ENCODE assay signal across 7 mouse cellular contexts in genomic region chr2:160887284-160887683, GRCm38 (mm10). TPM values are rescaled to one million over a fixed set of nuclear protein-coding genes. Genes with fewer than 3 reads are reported as not detected.
DNase-seq lines count a peak whose midpoint lies in the region; ATAC-seq lines count a peak whose summit lies in the region.

No protein-coding gene starts in this region.

- peak overlapping the region; percentile 63 for H3K9ac ChIP-seq in intestine, embryonic 16.5 days (ENCODE audit: low read depth, low read length)

- no peaks in the 10 kb centered on the region for H3K9me3 ChIP-seq in intestine, embryonic 16.5 days (ENCODE audit: control insufficient read depth, low read length)
- no peaks in the 10 kb centered on the region for H3K9me3 ChIP-seq in midbrain, embryonic 10.5 days (replicated peaks)

- WGBS in intestine, embryonic 16.5 days = 1% methylated on average over 11 of the region's 11 CpGs
- WGBS in midbrain, embryonic 10.5 days = 2% methylated on average over 11 of the region's 11 CpGs

- ATAC-seq in intestine, embryonic 16.5 days = peak; percentile 78

- H3K4me3 ChIP-seq in intestine, embryonic 16.5 days (ENCODE audit: low read length) = peak overlapping the region; percentile 53
- peak overlapping the region; percentile 56 for H3K4me3 ChIP-seq in midbrain, embryonic 10.5 days

- no peaks in the 10 kb centered on the region for H3K36me3 ChIP-seq in intestine, embryonic 16.5 days (ENCODE audit: control insufficient read depth, insufficient read depth, low read length)
- no peaks in the 10 kb centered on the region for H3K36me3 ChIP-seq in midbrain, embryonic 10.5 days

- no peaks in the 10 kb centered on the region for H3K27me3 ChIP-seq in intestine, embryonic 16.5 days (replicated peaks; ENCODE audit: control insufficient read depth, insufficient read depth, low read length)
- H3K27me3 ChIP-seq in midbrain, embryonic 10.5 days (ENCODE audit: low read depth, poor library complexity, severe bottlenecking) = peaks cover 26% of the 10 kb centered on the region

- peak; percentile 64 for DNase-seq in adrenal gland, adult 8-10 months
- peak; percentile 82 for DNase-seq in embryo, embryonic 9.5 days (ENCODE audit: extremely low spot score)
- DNase-seq in gastrocnemius, postnatal 4 days (ENCODE audit: low spot score in 2 of 2) = peak; percentile 46 to 80
- DNase-seq in left cerebral cortex, postnatal 25 days (ENCODE audit: low spot score in 2 of 2) = peak; percentile 84 to 87
- peak; percentile 83 for DNase-seq in midbrain, embryonic 10.5 days (ENCODE audit: low spot score)
- DNase-seq in skeletal muscle tissue, adult 2 months (ENCODE audit: low read depth, low spot score) = peak; percentile 74

- H3K27ac ChIP-seq in intestine, embryonic 16.5 days (ENCODE audit: low read length) = peak overlapping the region; percentile 81
- no peak overlapping the region for H3K27ac ChIP-seq in midbrain, embryonic 10.5 days (replicated peaks)

- H3K4me2 ChIP-seq in intestine, embryonic 16.5 days (ENCODE audit: low read depth, low read length) = peak overlapping the region; percentile 54

- H3K4me1 ChIP-seq in intestine, embryonic 16.5 days (ENCODE audit: control insufficient read depth, insufficient read depth, low read length) = no peaks in the 10 kb centered on the region
- H3K4me1 ChIP-seq in midbrain, embryonic 10.5 days = peaks cover 12% of the 10 kb centered on the region

- intact Hi-C loops in left cerebral cortex, postnatal 25 days (cut with DNase I) = loop anchor here (1.0 to 10.0 kb wide), 4 partner anchors 126 to 1832 kb away; partner anchors contain the start of gene Plcg1

RNA-seq across cellular contexts. Expression of gene Lpin3, which starts 6.8 kb away (rescaled TPM):
- total RNA-seq in adrenal gland, adult 8-10 months (2022) = 10 to 100 TPM; 39.0 to 84.3 (median 50.2) TPM
- total RNA-seq in gastrocnemius, postnatal 4 days (2021) = 1 to 10 TPM; 5.5 to 7.5 TPM
- 11.9 and 14.0 TPM in 2 replicates for polyA plus RNA-seq in intestine, embryonic 16.5 days (2015; fragmentation: Nextera tagmentation; extraction: Ambion mirVana)
- under 1 TPM; 0.39 to 0.99 TPM for total RNA-seq in left cerebral cortex, postnatal 25 days (2021)
- 0.25 and 0.29 TPM in 2 replicates for polyA plus RNA-seq in midbrain, embryonic 10.5 days (2016; fragmentation: Nextera tagmentation; extraction: Ambion mirVana)

RNA-seq across cellular contexts. Expression of gene Zhx3, which starts 14.5 kb away (rescaled TPM):
- 10 to 100 TPM; 66.1 to 97.0 (median 75.6) TPM for total RNA-seq in adrenal gland, adult 8-10 months (2022)
- total RNA-seq in gastrocnemius, postnatal 4 days (2021) = 10 to 100 TPM; 38.3 to 55.9 TPM
- polyA plus RNA-seq in intestine, embryonic 16.5 days (2015; fragmentation: Nextera tagmentation; extraction: Ambion mirVana) = 5.9 and 6.6 TPM in 2 replicates
- 10 to 100 TPM; 71.0 to 78.4 TPM for total RNA-seq in left cerebral cortex, postnatal 25 days (2021)
- 5.9 and 8.9 TPM in 2 replicates for polyA plus RNA-seq in midbrain, embryonic 10.5 days (2016; fragmentation: Nextera tagmentation; extraction: Ambion mirVana)

RNA-seq across cellular contexts. Expression of gene Emilin3, which starts 24.8 kb away (rescaled TPM):
- not detected for total RNA-seq in adrenal gland, adult 8-10 months (2022)
- 10 to 100 TPM; 15.4 to 17.5 TPM for total RNA-seq in gastrocnemius, postnatal 4 days (2021)
- 24.4 and 24.8 TPM in 2 replicates for polyA plus RNA-seq in intestine, embryonic 16.5 days (2015; fragmentation: Nextera tagmentation; extraction: Ambion mirVana)
- under 1 TPM; 0.14 to 0.28 TPM for total RNA-seq in left cerebral cortex, postnatal 25 days (2021)
- polyA plus RNA-seq in midbrain, embryonic 10.5 days (2016; fragmentation: Nextera tagmentation; extraction: Ambion mirVana) = 4.5 and 6.0 TPM in 2 replicates

Comparison
In these comparisons a context has a peak if more than half of its experiments do, and no peak if none do; other contexts are left out.
1. RNA of gene Lpin3, which starts 6.8 kb away (total RNA-seq): 39.0 to 84.3 TPM in adrenal gland, adult 8-10 months; 5.5 to 7.5 TPM in gastrocnemius, postnatal 4 days and 0.39 to 0.99 TPM in left cerebral cortex, postnatal 25 days; every median in the first group is over 4 times any median in the second.
2. RNA of gene Emilin3, which starts 24.8 kb away (total RNA-seq): 15.4 to 17.5 TPM in gastrocnemius, postnatal 4 days; 0.14 to 0.28 TPM in left cerebral cortex, postnatal 25 days and not detected in adrenal gland, adult 8-10 months; every median in the first group is over 10 times any median in the second.
3. Peak in every context shown above with its lines, with median percentiles within 50 percentile points of each other: DNase-seq.